Mouse (Mus musculus) retina, postnatal 1 day (tissue): Measurements from ENCODE around the gene 6030468B19Rik.
"Not testable (repeated sequence)": the region's sequence is repeated elsewhere in the genome, so short reads cannot be mapped to it uniquely, and the experiment has no call there.

ENCODE experiments used
- DNase-seq: peaks from one replicate; pipeline ENCODE4 v3.0.0-alpha.2; 2012

Gene 6030468B19Rik

DNA sequence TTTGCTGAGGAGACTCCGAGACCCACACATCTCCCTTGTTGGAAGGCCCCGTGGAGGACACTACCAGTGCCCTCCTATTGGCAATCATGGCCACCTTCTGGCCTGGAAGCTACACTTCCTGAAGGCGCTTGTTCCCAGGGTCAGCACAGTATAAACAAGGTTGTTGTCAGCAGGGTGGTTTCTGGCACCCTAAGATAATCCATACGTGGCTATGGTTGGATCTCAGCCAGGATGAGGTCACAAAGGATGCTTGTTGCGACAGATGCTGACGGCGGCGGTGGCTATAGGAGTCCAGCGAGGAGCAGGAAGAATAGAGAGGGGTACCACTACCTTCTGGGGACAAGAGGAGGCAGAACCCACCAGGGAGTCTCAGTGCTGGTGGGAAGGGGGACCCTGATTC lies 32.9 kb downstream of the 6030468B19Rik start:
- DNase-seq: peak; percentile 35

DNA sequence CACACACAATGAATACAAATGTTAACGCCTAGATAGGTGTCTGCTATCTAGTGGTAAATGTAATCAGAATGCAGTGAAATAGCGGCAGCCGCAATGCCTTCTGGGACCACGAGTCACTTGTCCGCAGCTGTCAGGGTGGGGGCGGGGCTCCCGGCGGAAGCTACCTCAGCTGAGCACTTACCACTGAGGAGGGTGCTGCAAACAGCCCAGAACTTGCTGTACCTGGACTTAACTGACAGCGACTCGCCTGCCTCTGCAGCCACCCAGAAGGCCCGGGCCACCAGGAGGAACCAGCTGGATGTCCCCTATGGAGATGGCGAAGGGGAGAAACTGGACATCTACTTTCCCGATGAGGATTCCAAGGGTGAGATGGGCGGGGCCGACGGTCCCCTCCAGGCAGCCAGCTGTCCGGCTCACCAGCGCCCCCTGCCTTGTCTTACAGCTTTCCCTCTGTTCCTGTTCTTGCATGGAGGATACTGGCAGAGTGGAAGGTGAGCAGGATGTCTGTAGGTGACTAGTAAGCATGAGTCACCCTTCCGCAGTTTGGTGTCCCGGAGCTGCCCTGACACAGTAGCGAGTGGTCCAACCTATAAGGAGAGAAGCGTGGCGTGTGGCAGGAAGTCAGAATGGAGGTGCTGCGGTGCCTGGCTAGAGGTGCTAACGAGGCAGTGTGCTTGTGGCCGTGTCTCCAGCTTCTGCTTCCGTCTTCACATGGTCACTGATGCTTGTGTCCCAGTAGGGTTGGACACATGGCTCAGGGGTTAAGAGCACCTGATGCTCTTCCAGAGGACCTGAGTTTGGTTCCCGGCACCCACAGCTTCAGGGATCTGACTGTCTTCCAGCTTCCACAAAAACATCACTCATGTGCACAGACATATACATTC lies 34.9 kb downstream of the 6030468B19Rik start:
- peak; percentile 87 for DNase-seq

DNA sequence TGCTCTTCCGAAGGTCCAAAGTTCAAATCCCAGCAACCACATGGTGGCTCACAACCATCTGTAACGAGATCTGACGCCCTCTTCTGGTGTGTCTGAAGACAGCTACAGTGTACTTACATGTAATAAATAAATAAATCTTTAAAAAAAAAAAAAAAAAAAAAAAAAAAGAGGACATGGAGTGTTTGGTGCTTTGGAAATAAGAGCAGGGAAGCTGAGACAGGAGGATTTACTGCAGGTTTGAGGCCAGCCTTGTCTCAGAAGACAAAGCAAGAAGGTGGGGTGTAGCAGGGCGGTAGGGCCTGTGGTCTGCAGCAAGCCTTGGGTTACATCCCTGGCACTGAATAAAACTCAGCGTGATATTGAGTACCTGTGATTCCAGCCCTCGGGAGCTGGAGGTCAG lies 36.0 kb downstream of the 6030468B19Rik start:
- not testable (repeated sequence) for DNase-seq

DNA sequence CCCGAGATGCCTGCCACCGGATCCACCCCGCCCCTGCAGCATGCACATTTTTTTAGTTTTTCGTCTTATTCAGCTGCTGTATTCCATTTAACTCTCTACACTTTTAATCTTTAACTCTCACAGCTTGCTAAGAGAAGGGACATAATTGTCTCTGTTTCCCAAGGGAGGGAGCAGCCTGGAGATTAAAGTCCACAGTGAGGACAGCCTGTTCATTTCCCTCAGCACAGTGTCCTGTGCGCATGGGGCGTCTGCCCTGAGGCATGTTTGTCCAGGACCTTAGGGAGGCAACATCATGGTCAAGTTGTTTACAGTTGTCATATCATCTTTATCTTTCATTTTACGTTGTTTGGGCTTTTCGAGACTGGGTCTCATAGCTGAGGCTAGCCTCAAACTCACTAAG lies 36.6 kb downstream of the 6030468B19Rik start:
- DNase-seq: no peak

DNA sequence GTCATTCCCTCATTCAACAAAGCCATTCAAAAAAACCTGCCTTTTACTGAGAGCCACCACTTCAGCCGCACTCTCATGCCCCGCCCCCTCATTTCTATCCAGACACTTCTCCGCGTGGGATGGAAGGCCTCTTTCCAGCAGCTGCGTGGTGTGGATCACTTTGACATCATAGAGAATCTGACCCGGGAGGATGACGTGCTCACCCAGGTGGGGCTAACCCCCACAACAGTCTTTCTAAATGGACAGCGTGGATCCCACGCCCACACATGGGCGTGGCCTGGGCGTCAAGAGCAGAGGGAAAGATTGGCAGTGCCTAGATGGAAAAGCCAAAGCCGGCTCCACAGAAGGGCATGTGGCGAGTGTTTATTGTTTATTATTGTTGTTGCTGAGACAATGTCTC lies 38.8 kb downstream of the 6030468B19Rik start:
- DNase-seq: peak; percentile 62

DNA sequence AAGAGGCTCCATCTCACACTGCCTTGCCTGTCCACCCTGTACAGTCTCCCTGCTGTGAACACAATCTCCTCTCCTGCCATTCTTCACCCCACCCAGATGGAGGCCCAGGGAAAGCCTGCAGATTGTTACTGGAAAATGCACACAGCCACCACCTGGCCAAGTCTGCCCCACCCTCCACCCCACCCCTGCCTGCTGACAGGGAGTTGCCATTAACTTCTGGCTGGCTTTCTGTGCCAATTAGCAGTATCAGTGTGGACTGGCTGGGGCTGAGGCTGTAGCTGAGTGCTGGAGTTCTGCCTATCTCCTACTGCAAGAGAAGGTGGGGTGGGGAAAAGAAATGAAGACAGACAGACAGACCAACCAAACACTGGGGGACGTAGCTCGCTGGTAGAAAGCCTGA lies 41.1 kb downstream of the 6030468B19Rik start:
- no peak for DNase-seq

DNA sequence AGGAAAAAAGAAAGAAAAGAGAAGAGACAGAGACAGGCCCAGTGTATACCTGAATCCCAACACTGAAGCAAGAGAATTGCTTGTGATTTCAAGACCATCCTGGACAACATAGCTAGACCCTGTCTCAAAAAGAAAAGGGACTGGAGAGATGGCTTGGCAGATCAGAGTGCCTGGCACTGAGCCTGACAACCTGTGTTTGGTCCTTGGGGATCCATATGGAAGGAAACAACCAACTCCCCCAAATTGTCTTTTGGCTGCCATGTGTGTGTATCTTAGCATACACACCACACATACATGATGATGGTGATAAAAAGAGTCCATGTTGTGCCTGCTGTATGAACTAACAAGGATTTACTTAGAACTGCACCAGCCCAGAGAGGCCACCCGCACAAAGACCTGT lies 41.6 kb downstream of the 6030468B19Rik start:
- no peak for DNase-seq

DNA sequence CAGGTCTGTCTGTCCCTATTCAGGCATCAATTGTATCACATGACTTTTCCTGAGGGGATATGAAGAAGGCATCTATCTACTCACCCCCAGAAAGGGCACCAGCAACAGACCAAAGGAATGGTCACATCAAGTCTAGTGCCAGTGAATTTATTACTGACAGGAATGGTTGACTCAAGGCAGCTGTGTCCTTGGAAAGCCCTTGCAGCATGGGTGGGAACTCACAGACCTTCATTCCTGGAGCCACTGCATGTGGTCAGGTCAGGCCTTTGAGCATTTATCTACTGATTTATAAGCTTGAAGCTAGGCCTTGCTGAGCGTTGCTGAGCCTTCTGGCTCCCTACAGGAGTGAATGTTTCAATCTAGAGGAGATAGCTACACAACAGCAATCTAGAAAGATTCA lies 43.5 kb downstream of the 6030468B19Rik start:
- no peak for DNase-seq

DNA sequence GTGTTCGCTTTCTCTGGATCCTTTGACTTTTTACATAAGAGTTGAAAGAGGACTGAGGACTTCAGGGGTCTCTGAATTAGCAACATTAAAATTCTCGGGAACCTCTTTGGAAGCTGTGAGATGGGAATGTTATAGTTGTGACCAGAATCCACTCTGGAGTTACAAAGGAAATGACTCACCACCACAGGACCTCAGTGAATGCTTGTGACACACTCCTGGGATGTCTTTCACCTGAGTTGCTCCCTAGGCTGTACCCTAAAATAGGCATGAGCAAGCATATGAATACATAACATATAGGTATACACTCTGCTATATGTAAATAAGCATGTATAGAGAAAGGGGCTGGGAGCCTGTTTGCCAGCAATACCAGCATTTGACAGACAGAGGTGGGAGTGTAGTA lies 46.0 kb downstream of the 6030468B19Rik start:
- no peak for DNase-seq

DNA sequence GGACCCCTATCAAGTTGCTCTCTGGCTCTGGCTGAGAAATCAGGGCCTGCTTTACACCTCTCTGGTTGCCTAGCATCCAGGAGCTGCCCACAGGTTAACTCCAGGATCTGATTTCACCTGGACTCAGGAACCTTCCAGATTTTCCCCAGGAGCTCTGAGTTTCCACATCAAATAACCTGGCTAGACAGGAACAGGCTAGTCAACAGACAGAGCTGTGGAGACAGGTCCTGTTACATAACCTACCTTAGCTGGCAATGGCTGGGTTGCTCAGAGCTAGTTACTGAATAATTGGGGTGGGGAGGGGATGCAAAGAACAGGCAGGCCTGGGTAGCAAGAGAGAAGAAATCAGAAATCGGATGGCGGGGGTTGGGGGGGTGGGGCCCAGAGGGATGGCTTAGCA lies 47.5 kb downstream of the 6030468B19Rik start:
- no peak for DNase-seq

DNA sequence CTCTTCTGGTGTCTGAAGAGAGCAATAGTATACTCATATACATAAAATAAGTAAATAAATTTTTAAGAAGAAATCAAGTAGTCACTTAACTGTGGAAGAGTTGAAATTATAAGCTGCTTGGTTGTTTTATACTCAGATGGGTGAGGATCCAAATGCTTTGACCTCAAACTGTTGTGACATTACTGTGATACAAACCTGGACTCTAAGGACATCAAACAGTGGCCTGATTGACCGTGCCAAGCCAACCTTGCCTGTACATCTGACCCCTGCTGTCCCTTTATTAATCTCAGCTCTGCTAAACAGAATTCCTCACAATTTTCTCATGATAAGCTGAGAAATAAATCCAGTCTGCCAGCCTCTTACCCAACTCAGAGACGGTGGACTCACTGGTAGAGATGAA lies 48.2 kb downstream of the 6030468B19Rik start:
- DNase-seq: no peak

DNA sequence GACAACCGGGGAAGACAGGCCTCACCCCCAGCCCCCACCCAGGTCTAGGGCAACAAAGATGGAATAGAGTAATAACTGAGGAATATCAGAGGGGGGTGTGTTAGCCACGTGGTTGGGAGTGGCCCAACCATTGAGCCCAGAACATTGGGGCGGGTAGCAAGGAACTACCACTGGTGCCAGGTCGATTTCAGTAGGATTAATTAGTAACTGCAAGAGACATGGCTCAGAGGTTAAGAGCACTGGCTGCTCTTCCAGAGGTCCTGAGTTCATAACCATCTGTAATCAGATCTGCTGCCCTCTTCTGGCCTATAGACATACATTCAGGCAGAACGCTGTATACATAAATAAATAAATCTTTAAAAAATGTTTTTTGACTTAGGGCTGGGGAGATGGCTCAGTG lies 49.2 kb downstream of the 6030468B19Rik start:
- no peak for DNase-seq

DNA sequence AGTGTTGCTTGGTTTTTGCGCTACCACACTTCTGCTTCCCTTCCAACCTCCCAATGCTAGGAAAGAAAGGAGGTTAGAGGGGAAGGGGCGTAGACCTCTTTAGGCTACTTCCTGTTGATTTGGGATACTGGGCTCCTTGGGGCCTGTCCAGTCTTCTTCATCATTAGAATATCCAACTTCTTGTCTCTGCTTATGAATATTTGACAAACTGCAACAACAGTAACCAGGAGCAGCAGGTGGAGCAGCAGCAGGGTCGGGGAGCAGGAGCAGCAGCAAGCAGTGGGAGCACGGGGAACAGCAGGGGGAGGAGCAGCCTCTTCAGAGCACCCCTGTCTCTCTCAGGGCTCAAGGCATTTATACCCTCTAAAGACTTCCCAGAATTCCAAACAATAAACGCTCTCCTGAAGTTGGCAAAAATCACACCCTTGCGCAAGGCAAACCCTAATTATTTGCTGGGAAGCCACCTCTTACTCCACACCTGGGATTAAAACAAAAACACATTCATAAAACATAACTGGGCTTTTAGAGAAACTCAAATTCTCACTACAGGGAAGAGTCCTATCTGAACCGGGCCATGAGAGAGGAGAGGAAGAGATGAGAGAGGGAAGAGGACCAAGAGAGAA lies 50.2 kb downstream of the 6030468B19Rik start:
- DNase-seq: no peak

DNA sequence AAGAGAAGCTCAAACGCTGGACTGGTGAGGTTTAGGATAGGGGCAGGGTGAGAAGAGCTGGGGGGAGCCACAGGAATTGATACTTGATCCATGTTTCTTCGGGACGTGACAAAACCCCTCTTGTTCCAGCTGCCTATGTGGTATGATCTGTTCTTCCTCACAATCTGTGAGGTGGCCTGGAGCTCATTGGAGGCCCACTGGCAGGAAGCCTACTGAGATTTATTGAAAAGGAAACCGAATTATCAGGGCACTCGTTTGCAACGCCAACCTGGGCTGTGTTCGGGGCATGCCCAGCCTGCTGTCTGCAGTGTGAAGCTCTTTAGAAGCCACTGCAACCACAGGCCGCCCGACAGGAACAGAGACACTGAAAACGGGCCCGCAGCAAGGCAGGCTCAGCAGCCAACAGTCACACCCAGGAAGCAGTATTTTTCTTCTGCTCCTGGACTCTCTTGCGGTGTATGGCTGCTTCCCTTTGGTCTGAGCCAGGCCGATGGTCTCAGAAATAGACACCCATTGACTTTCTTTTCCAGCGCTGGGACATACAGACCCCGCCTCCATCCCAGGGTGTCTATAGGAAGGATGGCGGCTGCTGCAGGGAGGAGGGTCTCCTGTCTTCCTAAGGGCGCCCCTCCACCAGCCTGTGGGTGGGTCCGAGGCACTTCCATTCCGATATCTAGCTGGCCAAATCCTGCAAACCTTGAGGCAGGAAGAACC lies 51.0 kb downstream of the 6030468B19Rik start:
- DNase-seq: no peak

DNA sequence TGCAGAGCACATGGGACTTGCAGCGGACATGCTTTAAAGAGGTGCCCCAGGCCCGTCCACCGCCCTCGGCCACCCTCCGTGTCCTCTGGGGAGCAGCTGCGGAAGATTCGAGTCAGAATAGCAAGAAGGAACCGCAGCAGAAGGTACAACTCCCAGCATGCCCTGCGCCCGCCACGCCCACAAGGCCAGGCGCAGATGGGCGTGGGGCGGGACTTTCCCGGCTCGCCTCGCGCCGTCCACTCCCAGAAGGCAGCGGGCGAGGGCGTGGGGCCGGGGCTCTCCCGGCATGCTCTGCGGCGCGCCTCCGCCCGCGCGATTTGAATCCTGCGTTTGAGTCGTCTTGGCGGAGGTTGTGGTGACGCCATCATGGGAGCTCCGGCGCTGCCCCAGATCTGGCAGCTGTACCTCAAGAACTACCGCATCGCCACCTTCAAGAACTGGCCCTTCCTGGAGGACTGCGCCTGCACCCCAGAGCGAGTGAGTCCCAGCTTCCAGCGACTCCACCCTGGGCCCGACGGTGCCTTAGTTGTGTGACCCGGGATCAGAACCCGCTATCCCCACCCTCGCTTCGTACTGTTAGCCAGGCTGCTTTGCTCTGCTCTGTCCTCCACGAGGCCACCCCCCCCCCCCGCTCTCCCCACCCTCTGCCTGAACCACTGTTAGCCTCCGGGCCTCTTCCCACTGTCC lies 51.7 kb downstream of the 6030468B19Rik start, which contains the start of gene Birc5:
TSS of gene Birc5 (plus strand) at position 267 of the 687 bp plus-strand sequence.
- peak; percentile 98 for DNase-seq

DNA sequence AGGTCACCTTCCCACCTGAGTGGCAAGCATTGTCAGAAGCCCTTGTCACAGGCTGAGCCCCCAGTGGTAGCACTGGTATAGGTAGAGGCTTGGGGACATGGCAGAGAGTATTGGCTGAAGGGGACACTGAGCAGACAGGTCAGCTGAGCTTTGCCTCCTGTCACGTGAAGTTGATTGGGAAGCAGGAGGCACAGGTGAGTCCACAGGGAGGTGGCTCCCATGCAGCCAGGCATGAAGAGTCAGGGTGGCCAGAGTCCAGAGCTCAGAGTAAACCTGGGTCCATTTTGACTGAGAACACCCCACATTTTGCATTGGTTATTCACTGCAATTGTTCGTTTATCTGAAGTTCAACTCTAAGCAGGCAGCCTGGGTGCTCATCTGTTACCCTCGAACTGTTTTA lies 55.4 kb downstream of the 6030468B19Rik start:
- no peak for DNase-seq

DNA sequence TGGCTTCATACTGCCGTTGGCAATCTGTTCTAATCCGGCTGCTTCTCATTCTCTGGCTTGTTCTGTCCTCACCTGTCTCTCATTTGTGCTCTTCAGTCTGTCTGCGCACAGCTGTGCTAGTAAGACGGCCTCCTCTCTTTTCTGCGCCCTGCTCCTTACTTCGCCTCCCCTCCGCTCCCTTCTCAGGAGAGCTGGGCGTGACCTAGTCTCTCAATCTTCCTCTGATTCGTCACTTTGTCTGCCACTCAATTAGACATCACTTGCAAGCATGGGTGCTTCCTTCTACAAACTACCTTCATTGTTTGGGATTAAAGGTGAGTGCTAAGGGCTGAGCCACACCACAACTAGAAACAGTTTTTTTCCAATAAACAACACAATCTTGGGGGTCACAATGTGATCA lies 56.8 kb downstream of the 6030468B19Rik start:
- DNase-seq: no peak

DNA sequence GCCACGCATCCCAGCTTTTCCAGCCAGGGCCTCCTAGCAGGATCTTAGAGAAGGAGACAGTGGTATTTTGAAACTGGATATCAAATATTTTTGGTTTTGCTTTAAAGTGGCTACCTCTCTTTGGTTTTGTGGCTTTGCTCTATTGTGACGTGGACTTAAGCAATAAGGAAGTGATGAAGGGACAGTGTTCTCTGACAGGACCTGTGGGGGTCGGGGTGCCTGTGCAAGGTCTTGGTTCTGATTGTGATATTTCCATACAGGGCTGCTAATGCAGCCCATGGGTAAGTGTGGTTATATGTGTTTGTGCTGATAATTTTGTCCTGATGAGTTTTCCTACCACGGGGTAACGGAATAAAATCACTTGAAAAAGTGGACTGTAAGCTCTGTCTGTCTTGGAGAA lies 57.9 kb downstream of the 6030468B19Rik start:
- no peak for DNase-seq

DNA sequence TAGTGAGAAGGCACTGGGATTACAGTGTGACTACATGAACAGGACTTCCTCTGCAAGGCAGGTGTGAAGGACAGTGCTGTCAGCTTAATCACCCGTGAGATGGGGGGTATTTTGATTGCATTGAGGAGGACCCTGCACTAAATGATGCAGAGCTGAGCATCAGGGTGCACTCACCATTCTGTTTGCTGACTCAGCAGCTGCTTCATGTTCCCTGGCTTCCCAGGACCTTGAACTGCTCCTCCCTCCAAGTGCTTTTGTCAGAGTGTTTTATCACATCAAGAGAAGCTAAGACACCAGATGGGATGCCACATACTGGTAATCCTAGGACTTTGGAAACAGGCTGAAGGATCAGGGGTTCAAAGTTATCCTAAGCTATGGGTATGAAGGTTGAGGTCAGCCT lies 58.5 kb downstream of the 6030468B19Rik start:
- DNase-seq: no peak
